Mouse (Mus musculus) ovary, adult 10 weeks (tissue): ENCODE results near the gene Gm9745. TPM values are rescaled to one million over a fixed set of nuclear protein-coding genes. Genes with fewer than 3 reads are reported as not detected.

ENCODE experiments used
- polyA plus RNA-seq: library from polyadenylated mRNA; stranded (reverse); fragments of 350-450 nt; fragmentation: Illumina TruSeq; extraction: RNeasy Lipid Tissue Mini Kit (QIAGEN cat#74804); gene quantifications from one replicate; pipeline ENCODE4 v1.2.3, GENCODE M21; 2014

Gm9745 gene
- polyA plus RNA-seq = not detected

GRCm38 (mm10) chr13:8948131-8948530 lies at the start of gene Gm9745:
Gene Gm9745, minus strand, starts transcription at chr13:8948231.

GRCm38 (mm10) chr13:8995990-8996786 lies 48.2 kb upstream of the Gm9745 start, which contains the start of gene Gtpbp4:
Gene Gtpbp4, minus strand, starts transcription at chr13:8996083.

GRCm38 (mm10) chr13:8952563-8952962 lies 4.5 kb upstream of the Gm9745 start, which contains the start of gene Idi2:
Gene Idi2, plus strand, starts transcription at chr13:8952863.

Other genes with a start within 250 kb of the Gm9745 start
- gene Wdr37, start 76.3 kb downstream of the Gm9745 start, polyA plus RNA-seq = 59.0 TPM
- gene Idi1, start 62.7 kb downstream of the Gm9745 start, polyA plus RNA-seq = 171 TPM
- gene Idi2, start 4.6 kb upstream of the Gm9745 start, polyA plus RNA-seq = not detected
- gene Gtpbp4, start 47.9 kb upstream of the Gm9745 start, polyA plus RNA-seq = 121 TPM
- gene Larp4b, start 145.7 kb upstream of the Gm9745 start, polyA plus RNA-seq = 64.2 TPM